9 mouse cellular contexts compared by ENCODE assay signal in the genomic region with DNA sequence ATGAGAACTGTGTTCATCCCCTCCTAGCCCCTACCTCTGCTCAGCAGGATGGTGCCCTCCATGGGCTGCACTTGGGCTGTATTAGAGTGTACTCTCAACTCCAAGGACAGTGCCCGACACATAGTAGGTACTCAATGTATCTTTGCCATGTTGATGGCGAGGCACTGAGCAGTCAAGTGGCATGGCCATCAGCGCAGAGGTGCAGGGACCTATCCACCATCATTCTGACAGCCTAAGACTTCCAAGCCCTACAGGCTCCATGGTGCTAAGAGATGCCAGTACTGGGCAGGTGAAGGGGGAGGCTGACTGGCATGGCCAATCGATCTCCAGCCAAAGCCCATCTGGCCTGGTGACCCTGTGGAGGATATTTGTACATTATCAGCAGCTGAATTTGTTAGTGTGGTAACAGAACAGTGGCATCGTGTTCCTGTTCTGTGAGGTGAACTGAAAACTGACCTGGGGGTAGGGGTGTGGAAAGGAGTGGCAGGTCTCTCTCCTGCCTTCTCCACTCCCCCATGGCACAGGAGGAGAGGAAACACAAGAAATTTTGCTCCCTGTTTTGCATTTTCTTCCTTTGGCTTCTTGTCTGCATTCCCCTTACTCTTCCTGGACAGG.
DNase-seq lines count a peak whose midpoint lies in the region; ATAC-seq and TF ChIP-seq lines count a peak whose summit lies in the region.
"Had no signal": no experiment of that assay in that cellular context is flagged by ENCODE, and none has a peak within 500 bp of the region (broad histone marks: within the 10 kb centered on the region; RNA-seq: fewer than 3 reads in every experiment).

No protein-coding gene starts in this region.

- no peak overlapping the region for H3K4me3 ChIP-seq in forebrain, embryonic 15.5 days
- H3K4me3 ChIP-seq in forebrain, embryonic 16.5 days (replicated peaks; ENCODE audit: low read length), result no peak overlapping the region
- H3K4me3 ChIP-seq in heart, postnatal 0 days (ENCODE audit: low read depth, low read length), result no peak overlapping the region
- no peak overlapping the region for H3K4me3 ChIP-seq in macrophage (ENCODE audit: inconsistent target)

- H3K27ac ChIP-seq in forebrain, embryonic 15.5 days (replicated peaks), result no peak overlapping the region
- H3K27ac ChIP-seq in forebrain, embryonic 16.5 days (ENCODE audit: low read length), result no peak overlapping the region
- peak overlapping the region; percentile 86 for H3K27ac ChIP-seq in heart, postnatal 0 days (ENCODE audit: low read depth)
- H3K27ac ChIP-seq in macrophage, result peak overlapping the region; percentile 60

- DNase-seq in kidney, postnatal 14 days, result peak; percentile 36
- no peak for DNase-seq in kidney, adult 18-20 months
- no peak for DNase-seq in heart, postnatal 0 days (ENCODE audit: low spot score)
- no peak for DNase-seq in urinary bladder, postnatal 10 days (ENCODE audit: low spot score)
- DNase-seq: right cerebral cortex, postnatal 25 days had no signal

- no peak for TF ChIP-seq CTCF in heart, postnatal 0 days (IDR thresholded peaks at IDR 0.05; ENCODE audit: low read depth)

- no peak overlapping the region for H3K4me2 ChIP-seq in forebrain, embryonic 15.5 days (replicated peaks)
- H3K4me2 ChIP-seq in forebrain, embryonic 16.5 days (ENCODE audit: low read length), result no peak overlapping the region
- H3K4me2 ChIP-seq in heart, postnatal 0 days (ENCODE audit: low read depth, low read length), result no peak overlapping the region

- H3K9me3 ChIP-seq in forebrain, embryonic 15.5 days, result no peaks in the 10 kb centered on the region
- H3K9me3 ChIP-seq in forebrain, embryonic 16.5 days (ENCODE audit: control insufficient read depth, low read length), result no peaks in the 10 kb centered on the region
- no peaks in the 10 kb centered on the region for H3K9me3 ChIP-seq in heart, postnatal 0 days (replicated peaks; ENCODE audit: control insufficient read depth, low read length)

- no peaks in the 10 kb centered on the region for H3K36me3 ChIP-seq in forebrain, embryonic 15.5 days
- H3K36me3 ChIP-seq in forebrain, embryonic 16.5 days (ENCODE audit: control insufficient read depth, insufficient read depth), result no peaks in the 10 kb centered on the region
- H3K36me3 ChIP-seq in heart, postnatal 0 days (replicated peaks; ENCODE audit: control insufficient read depth, insufficient read depth, low read length), result peaks cover 17% of the 10 kb centered on the region
- H3K36me3 ChIP-seq in macrophage (ENCODE audit: inconsistent target), result peaks cover 27% of the 10 kb centered on the region; the same call in 1 of the 2 replicates

- WGBS in forebrain, embryonic 15.5 days, result 88% methylated on average over 5 of the region's 5 CpGs
- 91% methylated on average over 5 of the region's 5 CpGs for WGBS in forebrain, embryonic 16.5 days
- 80% methylated on average over 5 of the region's 5 CpGs for WGBS in heart, postnatal 0 days
- WGBS in macrophage (ENCODE audit: missing documents), result 87% methylated on average over 5 of the region's 5 CpGs

- no peaks in the 10 kb centered on the region for H3K79me2 ChIP-seq in macrophage (ENCODE audit: inconsistent target)

- TF ChIP-seq EP300 in heart, postnatal 0 days (IDR thresholded peaks at IDR 0.05; ENCODE audit: low read depth), result no peak

- H3K27me3 ChIP-seq in forebrain, embryonic 15.5 days, result no peaks in the 10 kb centered on the region
- H3K27me3 ChIP-seq in forebrain, embryonic 16.5 days (replicated peaks; ENCODE audit: control insufficient read depth, insufficient read depth, low read length), result no peaks in the 10 kb centered on the region
- no peaks in the 10 kb centered on the region for H3K27me3 ChIP-seq in heart, postnatal 0 days (ENCODE audit: control insufficient read depth, insufficient read depth, low read length)

- H3K9ac ChIP-seq in forebrain, embryonic 15.5 days (replicated peaks), result no peak overlapping the region
- no peak overlapping the region for H3K9ac ChIP-seq in forebrain, embryonic 16.5 days (replicated peaks; ENCODE audit: low read depth, low read length)
- no peak overlapping the region; the same call in 1 of the 2 replicates for H3K9ac ChIP-seq in heart, postnatal 0 days (replicated peaks; ENCODE audit: low read depth, low read length)

- H3K4me1 ChIP-seq in forebrain, embryonic 15.5 days, result 0 out of 2 replicates have a peak, but pooled peaks cover 7% of the 10 kb centered on the region
- peaks cover 11% of the 10 kb centered on the region for H3K4me1 ChIP-seq in forebrain, embryonic 16.5 days (replicated peaks; ENCODE audit: control insufficient read depth, insufficient read depth, low read length)
- H3K4me1 ChIP-seq in heart, postnatal 0 days (ENCODE audit: control insufficient read depth, insufficient read depth), result peaks cover 36% of the 10 kb centered on the region

- ATAC-seq in forebrain, embryonic 15.5 days (replicated peaks), result 0 out of 2 replicates have a peak, but pooled peaks have one; percentile 33
- ATAC-seq in forebrain, embryonic 16.5 days, result no peak
- no peak for ATAC-seq in heart, postnatal 0 days (ENCODE audit: insufficient read depth, low read depth)
- ATAC-seq in erythroid progenitor cell, adult 5-6 weeks (replicated peaks; ENCODE audit: low FRiP score, poor library complexity, severe bottlenecking), result no peak

Comparison
In these comparisons a context has a peak if more than half of its experiments do, and no peak if none do; other contexts are left out.
1. H3K27ac ChIP-seq: peak in heart, postnatal 0 days (single experiment) and macrophage (single experiment); none in forebrain, embryonic 15.5 days (single experiment) and forebrain, embryonic 16.5 days (single experiment).